Mouse (Mus musculus) CD8-positive naive resting alpha-beta T cell, adult 2 months (primary cell): ENCODE measurements around the gene Rtn4r.
"Not testable (repeated sequence)": the region's sequence is repeated elsewhere in the genome, so short reads cannot be mapped to it uniquely, and the experiment has no call there.

Experiments
- DNase-seq, 2 experiments: peaks; one replicate each; pipeline ENCODE4 v3.0.0; 2022; ENCODE audit warnings: low read depth in 2 of 2, low spot score in 2 of 2

Rtn4r gene

DNA sequence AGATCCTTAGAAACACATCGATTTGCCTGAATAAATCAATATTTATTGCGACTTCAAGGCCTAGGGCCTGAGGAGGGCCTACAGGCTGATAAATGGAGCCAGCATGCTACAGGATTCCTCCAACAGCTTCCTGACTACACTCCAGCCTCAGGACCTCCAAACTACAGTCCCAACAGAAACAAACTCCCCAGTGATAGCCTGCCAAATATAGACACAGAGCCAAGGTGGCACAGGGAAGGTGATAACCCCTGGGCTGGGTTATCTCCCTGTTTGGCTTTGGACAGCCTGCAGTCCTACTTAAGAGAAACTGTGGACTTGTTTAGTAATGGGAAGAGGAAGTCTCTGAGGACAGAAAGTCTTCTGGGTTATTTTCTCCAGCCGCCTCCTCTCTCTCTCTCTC is 59.8 kb downstream of the Rtn4r start:
- no peak for DNase-seq

DNA sequence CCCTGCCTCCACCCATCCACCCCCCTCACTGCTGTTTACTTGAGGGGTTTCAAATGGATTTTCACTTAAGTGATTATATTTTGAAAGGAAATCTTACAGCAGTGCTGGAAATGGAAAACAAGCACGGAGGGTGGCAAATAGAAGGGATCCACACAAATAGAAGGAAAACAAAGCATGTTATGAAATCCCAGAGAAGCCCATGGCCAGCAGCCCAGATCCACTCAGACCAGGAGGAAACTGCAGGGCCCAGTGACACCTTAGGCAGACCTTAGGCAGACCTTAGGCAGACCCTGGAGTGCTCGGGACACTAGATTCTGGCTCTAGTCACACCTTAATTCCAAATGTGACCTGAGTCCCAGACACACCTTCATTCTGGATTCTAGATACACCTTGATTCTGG is 63.6 kb downstream of the Rtn4r start:
- no peak for DNase-seq

DNA sequence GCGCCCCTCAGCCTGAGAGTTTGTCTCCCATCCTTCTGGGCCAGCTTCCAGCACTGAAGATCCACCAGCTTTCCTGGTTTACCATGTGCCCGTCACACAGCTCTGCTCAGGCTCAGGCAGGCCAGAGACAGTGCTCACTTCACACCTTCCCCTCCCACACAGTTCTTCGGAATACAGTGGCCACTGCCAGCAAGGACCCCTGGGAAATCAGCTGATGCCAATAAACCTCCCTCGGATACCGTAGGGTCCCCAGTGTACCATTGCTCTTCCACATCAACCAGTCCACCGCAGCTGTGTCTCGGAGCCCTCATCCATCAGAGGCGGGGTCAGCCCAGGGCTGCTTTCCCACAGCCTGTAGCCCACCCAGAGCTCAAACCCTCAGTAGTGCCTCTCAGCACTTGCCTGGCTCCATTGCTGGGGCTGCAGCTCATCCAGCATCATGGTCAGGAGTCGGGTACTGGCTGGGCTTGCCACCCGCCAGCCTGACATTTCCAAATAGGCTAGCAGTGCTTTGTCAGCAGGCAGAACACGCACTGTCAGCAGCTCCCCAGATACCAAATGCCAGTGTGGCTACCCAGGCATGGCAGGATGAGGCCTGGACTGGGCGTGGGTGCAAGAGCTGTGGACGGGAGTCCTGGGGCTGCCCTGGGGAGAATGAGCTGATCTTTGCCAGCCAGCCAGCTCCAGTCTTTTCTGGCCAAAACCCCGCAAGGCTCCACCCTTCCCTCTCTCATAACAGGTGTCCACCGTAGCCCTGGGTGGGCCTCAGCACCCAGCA is 67.0 kb downstream of the Rtn4r start:
- no peak for DNase-seq

- DNase-seq = no peak
Observed at GRCm38 (mm10) chr16:18195068-18195467, 67.6 kb downstream of the Rtn4r start.

DNA sequence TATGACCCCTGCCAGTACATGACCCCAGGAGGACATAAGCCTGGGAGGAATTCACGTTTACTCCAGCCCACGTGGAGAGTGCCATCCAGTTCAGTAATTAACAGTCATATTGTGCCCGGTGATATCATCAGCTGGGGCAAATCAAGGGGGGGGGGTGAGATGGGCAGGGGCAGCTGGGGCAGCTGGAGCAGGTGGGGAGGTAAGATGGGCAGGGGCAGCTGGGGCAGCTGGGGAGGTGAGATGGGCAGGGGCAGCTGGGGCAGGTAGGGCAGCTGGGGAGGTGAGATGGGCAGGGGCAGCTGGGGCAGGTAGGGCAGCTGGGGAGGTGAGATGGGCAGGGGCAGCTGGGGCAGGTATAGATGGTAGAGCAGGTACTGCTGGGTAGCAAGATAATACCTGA is 68.1 kb downstream of the Rtn4r start:
- DNase-seq = not testable (repeated sequence)

DNA sequence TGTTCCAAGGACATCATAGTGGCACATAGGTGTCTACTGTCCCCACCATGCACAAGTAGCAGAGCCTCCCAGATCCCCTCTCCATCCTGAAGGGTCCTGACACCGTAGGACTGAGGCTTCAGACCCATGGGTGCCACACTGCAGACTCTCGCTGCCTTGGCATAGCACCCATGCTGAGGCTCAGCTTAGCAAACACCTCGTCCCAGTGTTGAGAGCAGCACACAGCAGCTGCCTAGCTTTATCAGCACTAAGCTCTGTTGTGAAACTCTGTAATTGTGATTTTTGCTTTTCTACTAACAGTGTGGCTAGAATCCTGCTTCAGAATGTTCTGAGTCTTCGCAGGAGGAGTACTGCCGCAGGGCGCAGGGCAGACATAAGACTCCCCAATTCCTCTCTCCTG is 70.4 kb downstream of the Rtn4r start:
- no peak for DNase-seq

GRCm38 (mm10) chr16:18198365-18199098 is 71.1 kb downstream of the Rtn4r start:
- no peak for DNase-seq

DNA sequence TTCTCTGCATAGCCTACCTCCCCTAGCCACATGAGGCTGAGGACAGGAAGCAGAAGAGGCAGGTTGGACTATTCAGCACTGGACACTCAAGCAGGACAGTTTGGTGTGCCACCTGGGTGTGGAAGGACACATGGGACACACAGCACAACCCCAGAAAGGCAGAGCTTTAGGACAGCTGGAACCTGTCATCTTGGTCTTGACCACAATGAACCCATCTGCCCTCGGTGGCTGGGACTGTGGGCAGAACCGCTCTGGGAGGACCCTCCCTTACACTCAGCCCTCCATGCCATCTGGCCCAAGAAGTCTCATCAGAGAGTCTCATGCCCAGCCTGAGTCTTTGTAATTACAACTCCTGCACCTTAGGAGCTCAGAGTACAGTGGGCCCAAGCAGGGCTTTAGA is 72.6 kb downstream of the Rtn4r start:
- DNase-seq = no peak

GRCm38 (mm10) chr16:18201620-18202019 is 74.2 kb downstream of the Rtn4r start:
- no peak for DNase-seq
